Mouse (Mus musculus) left cerebral cortex, postnatal 36 days (tissue): ENCODE measurements around the gene Dcaf15. TPM values are rescaled to one million over a fixed set of nuclear protein-coding genes. Genes with fewer than 3 reads are reported as not detected.

Experiments
- DNase-seq, 2 experiments: peaks; one replicate each; pipeline ENCODE4 v3.0.0; 2021 to 2022; ENCODE audit warnings: low spot score in 2 of 2, mixed read lengths in 1 of 2
- intact Hi-C: fragments of 180-260 bp; cut with DNase I; formaldehyde crosslinking; loops from one replicate; pipeline ENCODE4 v1.15.1; 2025
- microRNA-seq: library from miRNA; unstranded; fragments of <30 nt; microRNA quantifications from one replicate; pipeline ENCODE4 v1.2.0, GENCODE M21; 2022
- total RNA-seq, 2 experiments: library from RNA; stranded (reverse); gene quantifications; 2 replicates each; pipeline ENCODE4 v1.2.3; 2021

The Dcaf15 gene
- total RNA-seq, 2 experiments from 2014 or later, result 15.7 to 19.8 TPM

DNA sequence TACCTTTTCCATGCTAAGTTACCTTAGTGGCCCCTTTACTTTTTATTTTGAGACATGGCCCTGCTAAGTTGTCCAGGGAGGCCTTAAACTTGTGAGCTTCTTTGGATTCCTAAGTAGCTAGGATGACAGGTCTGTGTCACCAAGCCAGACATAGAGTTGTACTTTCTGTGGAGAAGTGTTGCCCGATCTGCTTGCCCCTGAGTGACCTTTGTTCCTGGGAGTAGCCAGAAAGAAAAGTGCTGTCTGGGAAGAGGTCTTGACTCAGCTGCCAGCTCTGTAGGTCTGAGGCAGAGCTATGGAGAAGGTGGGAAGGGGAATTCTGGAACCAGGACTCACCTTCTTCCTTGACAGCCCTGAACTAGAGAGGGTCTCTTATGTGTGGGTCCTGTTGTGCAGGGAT is 35.4 kb downstream of the Dcaf15 start:
- intact Hi-C loops, result loop anchor here (5.0 kb wide), 1 partner anchor 57 kb away; the partner anchor contains the start of gene 2210011C24Rik

DNA sequence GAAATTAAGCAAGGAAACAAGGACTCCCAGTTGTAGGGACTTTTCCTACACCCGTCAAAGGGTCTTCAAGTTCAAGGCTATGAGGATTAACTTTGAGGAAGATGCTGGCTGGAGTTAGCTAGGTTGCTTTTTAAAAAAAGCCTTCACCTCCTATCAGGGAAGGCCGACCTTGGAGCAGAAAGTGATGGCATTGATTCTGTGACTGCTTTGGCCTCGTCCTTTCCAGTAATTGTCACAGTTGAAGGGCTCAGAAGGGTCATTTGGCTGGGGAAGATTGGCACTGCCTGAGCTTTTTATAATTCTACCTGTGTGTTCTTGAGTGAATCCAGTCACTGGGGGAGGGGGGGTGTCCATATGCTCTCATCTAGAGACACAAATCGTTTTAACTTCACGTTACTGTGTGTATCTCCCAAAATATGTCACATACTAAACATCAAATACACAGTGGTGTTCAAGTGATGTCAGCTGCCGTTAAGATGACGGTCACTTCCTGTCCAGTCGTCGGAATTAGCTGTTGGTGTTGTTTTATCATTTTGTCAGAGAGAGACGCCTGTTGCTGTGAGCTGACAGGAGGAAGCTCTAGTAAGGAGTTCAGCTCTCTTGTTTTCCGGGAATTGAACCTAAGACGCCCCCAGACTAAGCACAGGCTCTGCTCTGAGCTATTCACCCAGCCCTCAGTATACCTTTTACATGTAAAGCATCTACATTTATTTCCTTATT is 36.1 kb downstream of the Dcaf15 start:
- no peak for DNase-seq
- intact Hi-C loops, result loop anchor here (5.0 kb wide), 1 partner anchor 56 kb away; the partner anchor contains the start of gene 2210011C24Rik

More for the DNA sequence above, 35.4 kb downstream of the Dcaf15 start:
- no peak for DNase-seq

DNA sequence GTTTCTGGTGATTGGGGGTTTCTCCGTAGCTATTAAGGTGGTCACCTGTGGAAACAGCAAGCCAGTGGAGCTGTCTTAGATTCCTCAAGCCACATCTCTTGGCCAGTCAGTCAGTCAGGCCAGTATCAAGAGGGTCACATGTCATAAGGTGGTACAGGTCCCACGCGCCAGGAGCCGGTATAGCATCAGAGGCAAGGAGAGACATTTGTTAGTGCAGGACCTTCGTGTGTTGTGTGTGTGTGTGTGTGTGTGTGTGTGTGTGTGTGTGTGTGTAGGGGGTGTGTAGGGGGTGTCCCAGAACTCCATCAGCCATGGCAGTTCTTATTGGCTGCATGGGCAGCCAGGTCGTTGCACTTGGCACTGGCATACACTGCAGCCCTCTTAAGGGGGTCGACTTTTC is 36.7 kb downstream of the Dcaf15 start:
- intact Hi-C loops, result loop anchor here (5.0 kb wide), 1 partner anchor 56 kb away; the partner anchor contains the start of gene 2210011C24Rik
- DNase-seq, result no peak

DNA sequence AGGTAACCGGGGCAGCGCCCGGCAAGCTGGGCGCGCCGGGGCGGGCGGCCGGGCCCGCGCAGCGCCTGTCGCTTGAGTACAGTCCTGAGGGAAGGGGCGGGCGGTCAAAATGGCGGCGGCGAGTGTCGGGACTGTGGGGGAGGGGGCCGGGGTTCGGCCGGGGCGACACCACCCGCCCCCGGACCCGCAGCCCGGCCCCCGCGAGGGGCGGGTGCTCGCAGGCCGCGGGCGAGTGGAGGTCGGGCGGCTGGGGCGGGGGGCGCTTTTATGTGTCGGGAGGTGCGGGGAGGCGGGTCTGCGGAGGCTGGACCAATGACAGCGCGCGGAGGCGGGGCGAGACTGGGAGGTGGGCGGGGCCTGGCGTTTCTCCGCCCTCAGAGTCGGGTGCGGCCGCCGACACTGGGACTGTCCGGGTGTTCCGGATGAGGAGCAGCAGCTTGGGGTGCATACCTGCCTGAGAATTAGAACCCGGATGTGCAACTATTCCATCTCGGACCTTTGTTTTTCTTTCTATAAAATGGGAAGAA is 37.5 kb downstream of the Dcaf15 start:
- intact Hi-C loops, result loop anchor here (5.0 kb wide), 1 partner anchor 55 kb away; the partner anchor contains the start of gene 2210011C24Rik
- peak; percentile 94 for DNase-seq

DNA sequence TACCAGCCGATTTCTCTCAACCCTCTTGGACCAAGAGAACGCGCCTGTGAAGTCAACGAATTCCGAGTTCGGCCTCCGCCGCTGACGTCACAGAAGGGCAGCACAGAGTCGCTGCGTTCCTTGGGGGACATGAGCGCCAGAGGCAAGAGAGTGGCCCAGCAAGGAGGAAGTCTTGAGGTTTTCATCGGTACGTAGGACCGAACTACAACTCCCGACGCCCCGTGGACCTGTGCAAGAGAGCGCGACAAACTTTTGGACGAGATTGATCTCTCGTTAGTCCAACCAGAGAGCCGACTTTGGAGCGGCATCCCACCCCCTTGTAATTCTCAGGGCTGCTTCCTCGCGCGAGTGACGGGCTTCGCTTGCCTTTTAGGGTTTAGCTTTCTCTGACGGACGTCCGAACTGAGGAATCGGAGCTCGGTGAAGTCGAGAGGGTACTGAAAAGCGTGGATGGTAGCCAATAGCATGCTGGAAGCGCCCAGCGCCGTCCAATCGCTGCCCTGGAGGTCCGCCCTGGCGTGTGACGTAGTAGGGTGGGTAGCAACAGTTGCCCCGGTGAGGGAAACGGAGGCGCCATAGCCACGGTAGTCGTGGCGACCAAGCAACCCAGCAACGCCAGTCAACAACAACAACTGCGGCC is 38.2 kb downstream of the Dcaf15 start, which contains the start of gene Rfx1:
Gene Rfx1 (plus strand): TSS at position 544 of the 640 bp plus-strand sequence.
- intact Hi-C loops, result loop anchor here (5.0 kb wide), 1 partner anchor 54 kb away; the partner anchor contains the start of gene 2210011C24Rik
- DNase-seq, result peak; percentile 99 to 100

DNA sequence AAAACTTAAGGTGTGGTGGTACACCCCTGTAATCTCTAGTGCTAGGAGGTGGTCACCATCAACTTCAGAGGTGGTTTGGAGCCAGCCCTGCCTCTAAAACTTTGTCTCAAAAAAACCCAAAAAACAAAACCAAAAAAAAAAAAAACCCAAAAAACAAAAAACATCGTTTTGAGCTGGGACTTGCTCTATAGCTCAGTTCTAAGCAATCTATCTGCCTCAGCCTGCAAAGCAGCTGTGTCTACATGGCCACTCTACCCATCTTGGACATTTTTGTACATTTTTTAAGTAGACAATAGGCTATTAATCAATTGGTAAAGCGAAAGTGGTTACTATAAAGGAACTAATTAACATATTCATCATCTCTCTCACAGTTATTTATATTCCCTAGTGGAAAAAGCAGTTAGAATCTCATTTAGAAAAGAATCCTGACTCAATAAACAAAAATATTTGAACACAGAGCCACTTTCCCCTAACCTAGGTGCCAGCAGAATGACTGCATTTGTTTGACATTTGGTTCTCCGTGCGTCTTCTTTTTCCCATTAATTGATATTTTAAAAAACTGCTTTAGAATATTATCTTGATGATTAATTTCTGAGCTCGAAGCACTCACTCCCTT is 39.0 kb downstream of the Dcaf15 start:
- DNase-seq, result no peak
- intact Hi-C loops, result loop anchor here (5.0 kb wide), 1 partner anchor 53 kb away; the partner anchor contains the start of gene 2210011C24Rik

DNA sequence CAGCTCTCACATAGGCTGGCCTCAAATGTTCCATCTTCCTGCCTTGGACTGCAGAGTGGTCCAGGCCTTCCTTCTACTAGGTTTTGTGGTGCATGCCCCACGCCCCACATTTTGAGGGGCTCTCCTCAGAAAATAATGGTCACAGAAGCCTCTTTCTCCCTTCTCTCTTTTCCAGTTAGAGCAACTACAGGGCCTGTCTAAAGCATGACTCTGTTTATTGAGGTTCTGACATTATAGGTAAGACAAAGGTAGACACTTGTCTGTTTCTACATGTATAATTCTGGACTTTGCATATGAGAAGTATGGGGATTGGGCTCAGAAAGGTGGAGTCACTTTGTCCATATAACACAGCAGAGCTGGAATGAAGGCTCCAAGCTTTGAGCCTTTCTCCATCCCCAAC is 39.5 kb downstream of the Dcaf15 start, which contains the start of gene Gm10643:
Gene Gm10643 (minus strand): TSS at position 101 of the 400 bp plus-strand sequence.
- DNase-seq, result no peak
- intact Hi-C loops, result loop anchor here (5.0 kb wide), 1 partner anchor 53 kb away; the partner anchor contains the start of gene 2210011C24Rik

DNA sequence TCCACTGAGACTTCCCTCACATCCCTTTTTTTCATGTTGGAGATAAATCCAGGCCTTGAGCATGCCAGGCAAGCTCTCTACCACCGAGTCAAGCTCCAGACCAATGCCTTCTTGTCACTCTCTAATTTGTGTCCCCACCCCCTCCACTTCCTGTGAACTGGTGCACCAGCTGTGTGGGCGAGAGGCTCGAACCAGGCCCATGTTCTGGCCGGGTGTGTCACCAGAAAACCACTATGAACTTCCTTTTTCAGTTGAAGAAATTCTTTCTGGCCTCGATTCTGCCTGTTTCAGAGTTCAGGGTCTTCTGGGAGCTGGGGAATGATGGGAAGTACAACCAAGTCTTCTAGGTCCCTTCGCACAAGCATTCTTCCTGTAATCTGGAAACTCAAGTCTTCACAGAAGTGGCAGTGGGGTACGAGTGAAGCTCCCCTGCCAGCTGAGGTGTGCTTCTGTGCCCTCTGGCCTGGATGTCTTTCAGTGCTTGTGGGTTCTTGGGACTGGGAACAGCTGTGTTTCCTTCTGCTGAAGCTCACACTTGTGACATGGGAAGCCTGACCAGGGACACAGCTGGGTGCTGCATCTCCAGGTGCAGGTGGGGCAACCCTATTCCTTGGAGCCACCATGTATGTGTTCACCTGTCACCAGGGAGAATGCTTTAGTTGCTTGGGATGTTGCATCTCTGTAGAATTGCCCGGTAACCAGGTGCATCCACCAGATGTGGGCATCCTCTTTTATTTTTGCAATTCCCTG is 40.5 kb downstream of the Dcaf15 start:
- intact Hi-C loops, result no loop called here
- no peak for DNase-seq

DNA sequence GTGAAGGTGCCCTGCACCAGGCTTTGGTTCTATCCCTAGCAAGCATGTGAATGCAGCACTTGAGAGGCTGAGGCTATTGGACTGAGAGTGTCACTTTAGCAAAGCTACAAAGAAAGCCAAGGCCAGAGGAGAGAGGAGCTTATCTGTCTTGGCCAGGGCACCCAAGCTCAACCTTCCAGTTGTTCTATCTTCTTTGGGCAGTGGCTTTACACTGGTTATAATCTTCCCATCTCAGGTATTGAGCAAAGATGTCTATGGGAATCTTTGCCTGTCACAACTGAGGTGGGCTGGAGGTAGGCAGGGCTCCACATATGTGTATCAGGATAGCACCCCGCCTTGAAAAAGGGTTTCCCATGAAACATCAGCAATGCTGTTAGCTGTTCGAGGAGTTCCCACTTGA is 44.3 kb downstream of the Dcaf15 start:
- intact Hi-C loops, result no loop called here
- no peak for DNase-seq

DNA sequence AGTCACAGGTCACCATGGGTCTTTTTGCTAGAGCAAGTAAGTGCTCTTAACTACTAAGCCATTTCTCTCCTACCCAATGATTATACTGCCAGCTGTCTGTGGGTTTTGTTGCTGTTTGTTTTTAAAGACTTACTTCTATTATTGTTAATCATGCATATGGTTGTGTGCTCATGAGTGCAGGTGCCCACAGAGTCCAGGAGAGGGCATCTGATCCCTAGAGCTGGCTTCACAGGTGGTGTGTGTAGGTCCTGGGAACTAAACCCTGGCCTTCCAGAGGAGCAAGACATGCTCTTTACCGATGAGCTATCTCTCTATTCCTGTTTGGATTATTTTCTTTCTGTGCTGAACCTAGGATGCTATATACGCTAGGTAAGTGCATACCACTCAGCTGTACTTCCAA is 45.3 kb downstream of the Dcaf15 start:
- intact Hi-C loops, result no loop called here
- DNase-seq, result no peak

DNA sequence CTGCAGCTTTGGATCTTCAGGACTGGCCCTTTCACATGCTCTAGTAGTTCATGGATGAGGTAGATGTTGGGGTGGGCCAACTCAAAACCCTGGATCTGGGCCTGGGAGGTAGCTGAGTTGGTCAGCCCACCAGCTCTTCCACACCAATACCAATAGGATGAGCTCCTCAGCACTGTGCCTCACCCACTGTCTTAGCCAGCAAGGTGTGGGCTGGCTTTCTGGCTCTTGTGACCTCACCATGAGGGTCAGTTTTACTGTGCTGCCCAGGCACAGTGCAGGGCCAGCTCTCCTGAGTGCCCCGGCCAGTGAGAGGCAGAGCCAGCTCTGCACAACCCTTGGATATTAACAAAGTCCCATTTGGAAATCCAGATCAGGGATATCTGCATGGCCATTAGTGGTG is 46.7 kb downstream of the Dcaf15 start:
- intact Hi-C loops, result no loop called here
- DNase-seq, result no peak

DNA sequence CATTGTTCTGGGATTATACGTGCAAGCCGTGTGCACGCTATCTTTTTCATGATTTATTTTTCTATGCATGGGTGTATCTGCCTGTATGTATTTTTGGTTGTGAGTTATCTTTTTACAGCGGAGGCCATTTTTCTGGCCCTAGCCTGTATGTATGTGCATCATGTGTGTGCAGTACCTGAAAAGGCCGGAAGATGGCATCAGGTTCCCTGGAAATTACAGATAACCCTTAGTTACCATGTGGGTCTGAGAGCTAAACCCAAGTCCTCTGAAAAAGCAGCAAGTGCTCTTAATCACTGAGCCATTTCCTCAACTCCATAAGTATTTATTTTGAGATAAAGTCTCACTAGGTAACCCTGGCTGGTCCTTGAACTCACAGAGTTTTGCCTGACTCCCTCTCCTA is 51.3 kb downstream of the Dcaf15 start:
- DNase-seq, result no peak
- intact Hi-C loops, result no loop called here

DNA sequence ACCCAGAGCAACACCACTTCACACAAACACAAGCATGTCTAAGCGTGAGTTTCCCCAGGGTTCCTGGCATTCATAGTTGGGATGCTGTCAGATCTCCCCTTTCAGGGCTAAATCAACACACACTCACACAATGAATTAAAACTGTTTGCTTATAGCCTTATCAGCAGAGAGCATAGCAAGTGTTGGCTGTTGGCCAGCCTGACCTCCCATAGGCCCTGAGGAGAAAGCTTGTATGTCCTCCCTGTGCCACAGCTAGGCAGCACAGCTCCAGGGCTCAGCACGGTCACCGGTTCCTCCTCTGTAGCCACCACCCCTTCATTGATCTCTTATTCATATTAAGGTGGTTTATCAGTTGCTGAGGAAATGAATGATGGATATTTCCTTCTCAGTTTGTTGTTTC is 51.8 kb downstream of the Dcaf15 start:
- no peak for DNase-seq
- intact Hi-C loops, result no loop called here

DNA sequence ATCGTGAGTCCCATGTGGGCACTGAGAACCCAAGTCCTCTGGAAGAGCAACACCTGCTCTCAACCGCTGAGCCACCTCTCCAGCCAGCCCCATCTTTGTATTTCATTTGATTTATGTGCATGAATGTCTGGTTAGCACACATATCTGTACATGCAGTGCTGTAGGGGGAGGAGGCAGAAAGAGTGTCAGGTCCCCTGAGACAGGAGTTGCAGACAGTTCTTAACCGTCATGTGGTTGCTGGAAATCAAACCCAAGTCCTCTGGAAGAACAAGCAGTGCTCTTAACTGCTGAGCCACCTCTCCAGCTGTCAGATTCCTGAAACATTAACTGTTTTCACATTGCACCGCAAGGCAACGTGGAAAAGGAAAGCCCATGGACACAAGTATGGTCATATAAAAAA is 56.4 kb downstream of the Dcaf15 start:
- intact Hi-C loops, result no loop called here
- no peak for DNase-seq

Small RNA genes lying within 50 kb of the gene (microRNA-seq; reads per million reads assigned to microRNA genes)
- gene Mir709, result not detected

Other genes with a start within 250 kb of the Dcaf15 start
- 100 to 1,000 TPM; 422 to 433 TPM for gene Adgrl1, start 204.7 kb downstream of the Dcaf15 start, total RNA-seq
- under 1 TPM; 0.25 to 0.54 TPM for gene Gm10644, start 149.6 kb downstream of the Dcaf15 start, total RNA-seq
- under 1 TPM; 0.39 to 0.48 TPM for gene Asf1b, start 149.3 kb downstream of the Dcaf15 start, total RNA-seq
- gene Prkaca, start 131.8 kb downstream of the Dcaf15 start, total RNA-seq, result 100 to 1,000 TPM; 243 to 267 TPM
- gene Samd1, start 107.1 kb downstream of the Dcaf15 start, total RNA-seq, result 10 to 100 TPM; 41.5 to 46.6 TPM
- gene 1700067K01Rik, start 103.3 kb downstream of the Dcaf15 start, total RNA-seq, result under 1 TPM in 1 of 2 experiments, not detected in 1; 0.59 TPM
- gene 2210011C24Rik, start 92.6 kb downstream of the Dcaf15 start, total RNA-seq, result 1 to 10 TPM; 1.3 to 3.1 TPM
- gene Palm3, start 83.3 kb downstream of the Dcaf15 start, total RNA-seq, result 1 to 10 TPM; 1.7 to 2.7 TPM
- gene Il27ra, start 62.2 kb downstream of the Dcaf15 start, total RNA-seq, result under 1 TPM; 0.49 to 0.52 TPM
- not detected for gene Rln3, start 59.8 kb downstream of the Dcaf15 start, total RNA-seq
- gene Gm10643, start 39.6 kb downstream of the Dcaf15 start, total RNA-seq, result 1 to 10 TPM; 4.1 to 4.4 TPM
- gene Rfx1, start 37.9 kb downstream of the Dcaf15 start, total RNA-seq, result 10 to 100 TPM; 17.9 to 32.4 TPM
- gene Podnl1, start 21.2 kb upstream of the Dcaf15 start, total RNA-seq, result not detected
- gene Cc2d1a, start 43.2 kb upstream of the Dcaf15 start, total RNA-seq, result 10 to 100 TPM; 51.1 to 53.6 TPM
- gene 4930432K21Rik, start 43.3 kb upstream of the Dcaf15 start, total RNA-seq, result 1 to 10 TPM; 1.7 to 2.1 TPM
- gene Nanos3, start 80.4 kb upstream of the Dcaf15 start, total RNA-seq, result 1 to 10 TPM; 3.7 to 3.9 TPM
- 10 to 100 TPM; 12.5 to 16.9 TPM for gene Zswim4, start 132.3 kb upstream of the Dcaf15 start, total RNA-seq
- 100 to 1,000 TPM; 113 to 146 TPM for gene D8Ertd738e, start 145.0 kb upstream of the Dcaf15 start, total RNA-seq
- 10 to 100 TPM; 14.4 to 15.9 TPM for gene Mri1, start 152.6 kb upstream of the Dcaf15 start, total RNA-seq
- 10 to 100 TPM; 23.1 to 28.2 TPM for gene Ccdc130, start 165.6 kb upstream of the Dcaf15 start, total RNA-seq